Mouse (Mus musculus): ENCODE measurements around the gene Sh3glb2.

Sh3glb2 gene

DNA sequence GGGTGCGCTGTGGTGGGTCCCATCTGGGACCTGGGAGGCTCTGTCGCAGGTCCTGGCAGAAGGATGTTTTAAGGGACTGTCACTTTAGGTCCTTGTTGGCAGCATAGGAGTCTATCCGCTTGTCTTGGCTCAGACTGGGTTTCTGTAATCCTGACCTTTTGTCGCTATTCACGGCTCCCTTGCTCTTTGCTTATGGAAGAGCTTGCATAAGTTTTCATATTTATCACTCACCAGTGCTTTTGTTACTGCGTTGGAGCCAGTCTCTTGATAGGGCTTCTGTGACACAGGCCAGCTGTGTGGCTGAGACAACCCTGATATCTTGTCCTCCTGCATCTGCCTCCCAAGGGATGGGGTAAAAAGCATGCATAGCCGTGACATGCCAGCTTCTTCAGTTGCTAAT, 20.2 kb upstream of the Sh3glb2 start:
- no peak for DNase-seq

DNA sequence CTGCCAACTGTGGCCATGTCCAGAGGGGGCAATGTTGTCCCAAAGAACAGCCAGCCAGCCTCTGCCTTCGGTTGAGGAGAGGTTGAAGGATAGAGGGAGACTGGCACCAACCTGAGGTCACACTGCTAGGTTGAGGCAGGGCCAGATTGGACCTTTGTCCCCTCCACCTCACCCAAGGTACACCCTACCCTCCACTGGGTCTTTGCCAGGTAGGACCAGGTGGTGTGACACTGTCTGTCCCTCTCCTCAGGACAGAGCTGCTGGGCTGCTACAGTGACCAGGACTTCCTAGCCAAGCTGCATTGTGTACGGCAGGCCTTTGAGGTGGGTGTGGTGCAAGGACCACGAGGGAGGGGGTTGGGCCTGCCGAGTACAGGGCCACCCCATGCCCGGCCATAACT, 18.6 kb upstream of the Sh3glb2 start:
- DNase-seq, result no peak

DNA sequence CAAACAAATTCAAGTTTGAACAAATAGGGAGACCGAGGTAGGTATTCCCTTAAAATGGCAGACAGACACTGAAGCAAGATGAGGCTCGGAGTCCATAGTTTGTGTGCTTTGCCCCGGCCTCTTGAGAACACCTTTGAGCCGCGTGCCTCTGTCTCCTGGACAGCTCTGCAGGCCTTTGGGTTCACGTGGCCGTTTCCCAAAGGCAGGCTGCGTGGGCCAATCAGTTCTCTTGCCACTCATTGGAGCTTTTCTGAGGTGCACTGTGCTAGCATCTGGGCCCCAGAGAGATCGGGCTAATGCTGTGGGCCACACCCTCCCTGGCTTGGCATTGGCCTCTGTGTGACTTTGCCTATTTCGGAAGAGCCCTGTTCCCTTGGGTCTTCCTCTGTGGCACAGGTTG, 16.8 kb upstream of the Sh3glb2 start:
- DNase-seq, result no peak

GRCm38 (mm10) chr2:30372726-30373125, 13.6 kb upstream of the Sh3glb2 start:
- DNase-seq, result no peak

DNA sequence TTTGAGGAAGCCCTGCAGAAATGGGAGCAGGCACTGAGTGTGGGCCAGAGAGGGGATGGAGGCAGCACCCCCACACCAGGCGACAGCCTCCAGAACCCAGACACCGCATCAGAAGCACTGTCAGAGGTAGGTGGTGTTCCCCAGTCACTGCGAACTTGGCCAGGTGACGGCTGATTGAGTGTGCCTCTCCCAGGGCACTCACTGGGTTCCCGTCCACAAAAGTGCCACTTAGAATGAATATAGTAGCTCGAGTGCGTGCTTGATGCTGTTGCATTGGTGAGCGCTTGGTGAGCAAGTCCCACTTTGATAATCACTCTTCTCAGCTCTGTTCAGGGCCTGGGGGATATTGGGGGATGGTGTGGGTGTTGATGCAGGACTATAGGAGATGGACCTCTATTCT, 12.4 kb upstream of the Sh3glb2 start:
- no peak for DNase-seq

- no peak for DNase-seq
Measured at GRCm38 (mm10) chr2:30366203-30366602, 7.1 kb upstream of the Sh3glb2 start.

GRCm38 (mm10) chr2:30365281-30366069, 6.3 kb upstream of the Sh3glb2 start:
- no peak for DNase-seq

- peak; percentile 99 for DNase-seq
Measured at GRCm38 (mm10) chr2:30363773-30364650, 4.9 kb upstream of the Sh3glb2 start, which contains the start of gene Miga2. Gene Miga2, plus strand, starts transcription at chr2:30364233.

DNA sequence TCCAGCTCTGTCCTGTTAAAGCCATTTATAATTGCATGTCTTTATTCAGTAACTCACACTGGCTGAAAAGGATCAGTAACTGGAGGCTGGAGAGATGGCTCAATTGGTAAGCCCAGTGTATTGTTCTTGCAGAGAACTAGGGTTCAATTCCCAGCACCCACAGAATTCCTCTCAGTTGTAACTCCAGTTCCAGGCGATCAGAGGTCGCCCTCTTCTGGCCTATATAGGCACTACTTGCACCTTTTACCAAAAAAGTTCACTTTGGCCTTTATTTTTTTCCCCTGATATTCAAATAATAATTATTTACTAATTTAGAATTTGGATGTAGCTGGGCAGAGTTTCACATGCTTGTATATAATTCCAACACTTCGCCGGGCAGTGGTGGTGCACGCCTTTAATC, 3.7 kb upstream of the Sh3glb2 start:
- DNase-seq, result no peak

DNA sequence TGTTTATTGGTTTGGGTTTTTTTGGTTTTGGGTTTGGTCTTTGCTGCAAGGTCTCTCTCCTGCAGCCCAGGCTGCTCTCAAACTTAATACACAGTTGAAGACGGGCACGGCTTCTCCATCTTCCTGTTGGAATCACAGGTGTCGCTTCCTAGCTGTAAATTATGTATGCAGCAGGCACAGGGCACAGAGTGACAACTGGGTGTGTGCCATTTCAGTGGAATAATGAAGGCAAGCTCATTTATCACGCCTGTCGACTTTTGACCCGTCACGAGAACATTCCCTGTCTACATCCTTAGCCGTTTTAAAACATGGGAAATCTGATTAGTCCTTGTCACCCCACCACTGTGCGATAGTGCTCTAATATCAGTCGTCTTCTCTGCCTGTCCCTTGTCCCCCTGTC, 1.5 kb upstream of the Sh3glb2 start:
- no peak for DNase-seq

DNA sequence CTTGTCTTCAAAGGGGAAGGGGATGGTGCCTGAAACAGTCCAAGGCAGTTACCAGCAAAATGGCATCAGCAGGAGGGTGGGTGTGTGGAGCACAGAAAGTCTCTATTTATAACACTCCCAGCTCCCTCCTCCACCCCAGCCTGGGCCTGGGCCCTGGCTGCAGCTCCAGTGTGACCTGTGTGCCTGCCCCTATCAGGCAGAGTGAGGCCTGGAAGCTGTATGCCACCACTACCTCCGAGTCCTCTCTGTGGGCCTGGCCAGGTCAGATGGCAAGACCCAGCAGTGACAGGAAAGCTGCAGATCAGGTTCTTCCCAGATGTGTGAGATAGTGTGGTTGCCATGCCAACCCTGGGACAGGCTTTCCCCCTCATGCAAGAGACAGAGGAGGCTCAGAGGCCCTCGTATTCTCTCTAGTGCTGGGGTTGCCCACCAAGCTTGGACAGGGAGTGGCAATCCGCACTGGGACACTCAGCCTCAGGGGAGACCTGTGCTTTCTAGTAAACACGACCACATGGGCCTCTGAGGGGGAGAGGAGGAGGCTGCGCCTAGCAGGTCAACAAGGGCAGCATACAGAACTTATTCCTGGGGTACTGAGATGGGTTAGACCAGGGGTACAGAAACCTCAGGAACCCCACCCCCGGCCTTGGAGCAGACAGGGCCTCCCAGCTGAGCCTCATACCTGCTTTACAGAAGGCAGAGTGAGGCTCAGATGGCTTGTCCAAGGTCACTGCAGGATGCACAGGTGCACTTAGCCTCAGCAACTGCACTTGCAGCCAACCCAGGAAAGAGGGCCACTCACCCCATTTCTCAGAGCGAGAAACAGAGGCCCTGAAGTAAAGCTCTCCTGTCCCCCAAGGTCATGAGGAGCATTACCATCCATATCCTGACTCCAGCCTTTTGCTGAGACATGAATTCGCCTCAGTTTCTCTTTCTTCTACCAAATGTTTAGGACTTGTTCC, 1.3 kb downstream of the Sh3glb2 start:
- DNase-seq, result peak; percentile 62

GRCm38 (mm10) chr2:30356906-30357305, 2.2 kb downstream of the Sh3glb2 start:
- DNase-seq, result no peak

DNA sequence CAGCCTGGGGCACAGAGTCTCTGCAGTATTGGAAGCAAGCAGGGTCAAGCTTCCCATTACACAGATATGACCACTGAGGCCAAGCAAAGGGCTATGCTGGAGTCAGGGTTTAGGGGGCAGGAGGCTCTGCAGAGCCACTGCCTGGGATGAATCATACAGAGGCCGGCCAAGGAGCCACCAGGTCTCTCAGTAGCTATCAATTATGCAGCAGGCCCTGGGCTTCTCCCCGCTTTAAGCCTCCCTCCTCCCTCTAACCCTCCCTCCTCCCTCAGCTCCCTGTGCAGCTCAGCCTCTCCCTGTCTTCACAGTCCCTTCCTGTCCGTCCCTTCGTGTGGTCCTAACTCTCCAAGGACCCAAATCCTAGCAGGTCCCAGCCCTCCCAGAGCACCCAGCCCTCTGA, 2.9 kb downstream of the Sh3glb2 start:
- no peak for DNase-seq

DNA sequence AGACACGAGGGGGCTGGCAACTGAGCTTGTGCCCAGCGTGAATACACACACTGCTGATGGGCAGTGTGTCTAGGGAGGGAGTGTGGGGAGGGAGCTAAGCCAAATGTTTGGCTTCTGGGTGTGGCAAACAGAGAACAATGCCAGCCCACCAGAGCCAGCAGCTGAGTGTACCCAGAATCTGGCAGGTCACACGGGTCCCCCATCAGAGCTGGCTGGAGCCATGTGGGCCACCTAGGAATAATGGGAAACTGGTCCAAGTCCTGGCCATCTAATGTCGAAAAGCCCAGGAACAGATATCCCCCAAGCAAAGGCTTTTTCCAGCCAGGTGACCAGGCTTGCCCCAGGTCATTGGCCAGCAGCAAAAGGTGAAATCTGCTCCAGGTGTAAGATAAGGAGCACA, 3.3 kb downstream of the Sh3glb2 start:
- DNase-seq, result peak; percentile 68

GRCm38 (mm10) chr2:30351149-30351548, 8.0 kb downstream of the Sh3glb2 start:
- no peak for DNase-seq

- no peak for DNase-seq
Measured at GRCm38 (mm10) chr2:30349196-30349595, 9.9 kb downstream of the Sh3glb2 start.

GRCm38 (mm10) chr2:30345971-30346676, 13.0 kb downstream of the Sh3glb2 start:
- DNase-seq, result no peak

GRCm38 (mm10) chr2:30343601-30344137, 15.5 kb downstream of the Sh3glb2 start:
- DNase-seq, result no peak

DNA sequence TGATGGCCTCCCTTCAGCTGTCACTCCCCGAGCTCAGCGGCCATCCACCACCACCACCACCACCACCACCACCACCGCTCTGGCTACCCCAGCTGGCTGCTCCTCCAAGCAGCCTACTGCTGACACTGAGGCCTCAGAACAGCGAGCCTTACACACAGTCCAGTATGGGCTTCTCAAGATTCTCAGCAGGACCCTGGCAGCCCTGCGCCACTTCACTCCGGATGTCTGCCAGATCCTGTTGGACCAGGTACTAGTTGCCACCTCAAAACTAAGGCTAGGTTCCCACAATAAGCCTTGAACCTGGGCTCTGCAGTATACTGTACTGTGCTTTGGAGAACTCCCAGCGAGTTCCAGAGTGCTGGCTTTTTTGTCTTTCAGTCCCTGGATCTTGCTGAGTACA, 16.6 kb downstream of the Sh3glb2 start:
- no peak for DNase-seq

GRCm38 (mm10) chr2:30342061-30342460, 17.1 kb downstream of the Sh3glb2 start:
- DNase-seq, result no peak

- DNase-seq, result no peak
Measured at GRCm38 (mm10) chr2:30337179-30337578, 22.0 kb downstream of the Sh3glb2 start.

All from cerebellum, adult 11 months (tissue).